Mouse (Mus musculus) telencephalon, adult 2 months (tissue): ENCODE data around the gene Efcab5.
"Not testable (repeated sequence)": the region's sequence is repeated elsewhere in the genome, so short reads cannot be mapped to it uniquely, and the experiment has no call there.

Experiments used
- DNase-seq: peaks from one replicate; pipeline ENCODE4 v3.0.0-alpha.2; 2011; ENCODE audit warnings: low read depth, low spot score

Efcab5 gene

GRCm38 (mm10) chr11:77179771-77180170 lies 9.0 kb downstream of the Efcab5 start:
- DNase-seq: peak; percentile 8

DNA sequence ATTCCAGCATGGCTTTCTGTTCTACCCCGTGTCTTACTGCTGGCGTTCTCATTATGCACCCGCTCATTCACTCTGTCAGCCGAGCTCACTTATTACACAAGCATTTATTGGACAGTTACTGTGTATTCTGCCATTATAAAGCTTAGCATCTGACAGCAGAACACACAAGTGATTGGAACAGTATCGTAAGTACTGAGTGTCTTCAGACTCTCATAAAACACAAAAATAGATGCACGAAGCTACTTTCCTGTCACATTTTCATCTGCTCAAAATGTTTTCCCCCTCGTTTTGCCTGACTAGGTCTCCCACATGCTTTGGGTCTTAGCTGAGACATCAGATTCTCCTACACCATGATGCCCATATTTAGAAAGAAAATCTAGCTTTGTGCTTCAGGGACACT lies 14.2 kb downstream of the Efcab5 start:
- DNase-seq: peak; percentile 58

GRCm38 (mm10) chr11:77173731-77174130 lies 15.0 kb downstream of the Efcab5 start:
- DNase-seq: peak; percentile 76

DNA sequence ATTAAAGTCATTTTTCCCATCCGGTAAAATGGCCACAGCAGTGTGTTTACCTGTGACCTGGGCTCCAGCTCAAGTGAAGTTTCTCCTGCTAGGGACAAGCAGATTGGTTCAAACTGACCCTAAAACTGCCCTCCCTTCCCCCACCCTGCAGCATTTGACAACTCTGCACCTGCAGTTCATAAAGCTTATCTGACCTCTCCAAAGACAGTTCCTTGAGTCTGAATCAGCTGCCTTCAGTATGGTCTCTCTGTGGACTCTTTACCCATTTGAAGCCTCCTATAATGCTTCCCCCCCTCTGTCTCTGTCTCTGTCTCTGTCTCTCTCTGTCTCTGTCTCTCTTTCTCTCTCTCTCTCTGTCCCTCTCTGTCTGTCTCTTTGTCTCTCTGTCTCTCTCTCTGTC lies 28.0 kb downstream of the Efcab5 start:
- no peak for DNase-seq

DNA sequence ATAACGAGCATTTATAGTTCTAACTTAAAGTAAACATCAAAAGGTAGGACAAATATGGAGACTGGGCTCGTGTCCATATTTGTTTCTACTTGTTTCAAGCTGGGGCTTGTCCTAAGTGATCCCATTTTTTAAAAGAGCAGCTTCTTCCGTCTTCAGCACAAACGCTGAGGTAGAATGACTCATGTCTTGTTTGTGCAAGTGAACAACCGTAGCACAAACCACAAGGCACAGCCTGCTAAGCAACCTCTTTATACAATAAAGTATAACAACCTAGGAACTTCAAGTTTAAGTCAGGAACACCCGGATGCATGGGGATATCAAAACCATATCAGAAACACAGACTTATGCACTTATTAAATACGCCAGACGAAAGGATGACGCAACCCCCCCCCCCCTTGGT lies 28.4 kb downstream of the Efcab5 start:
- no peak for DNase-seq

DNA sequence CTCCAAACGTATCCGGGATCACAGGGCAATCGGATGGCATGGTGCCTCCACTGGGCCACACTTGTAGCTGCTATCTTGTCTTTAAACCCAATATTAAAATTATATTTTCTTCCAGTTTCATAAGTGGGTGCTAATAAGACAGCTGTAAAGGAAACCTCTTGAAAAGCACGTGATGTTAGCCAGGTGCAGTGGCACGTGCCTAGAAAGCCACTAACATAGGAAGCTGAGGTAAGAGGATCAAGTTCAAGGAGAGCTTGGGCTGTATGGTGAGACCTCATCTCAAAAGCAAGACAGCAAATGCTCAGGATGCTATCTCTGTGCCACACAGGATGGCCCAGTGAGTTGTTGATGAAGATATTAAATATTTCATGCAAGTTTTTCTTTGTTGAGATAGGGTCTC lies 34.6 kb downstream of the Efcab5 start:
- DNase-seq: no peak

DNA sequence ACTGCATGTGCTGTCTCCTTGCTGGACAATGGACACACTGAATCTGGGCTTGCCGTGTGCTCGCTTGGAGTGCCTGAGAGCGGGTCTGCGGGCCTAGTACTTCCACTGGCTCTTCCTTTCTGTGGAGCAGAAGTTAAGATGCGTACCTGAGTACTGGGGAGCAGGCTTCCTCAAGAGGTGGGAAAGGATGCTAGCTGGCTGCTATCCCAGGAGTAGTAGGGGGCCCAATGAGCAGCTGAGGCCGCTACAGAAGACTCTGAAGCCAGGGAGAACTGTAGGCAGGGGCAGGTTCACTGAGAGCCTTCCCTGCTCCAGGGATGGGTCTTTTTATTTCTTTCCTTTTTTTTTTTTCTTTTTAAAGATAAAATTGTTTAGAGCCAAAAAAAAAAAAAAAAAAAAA lies 38.0 kb downstream of the Efcab5 start:
- no peak for DNase-seq

- DNase-seq: not testable (repeated sequence)
Measured at GRCm38 (mm10) chr11:77149783-77150630, 38.8 kb downstream of the Efcab5 start.

DNA sequence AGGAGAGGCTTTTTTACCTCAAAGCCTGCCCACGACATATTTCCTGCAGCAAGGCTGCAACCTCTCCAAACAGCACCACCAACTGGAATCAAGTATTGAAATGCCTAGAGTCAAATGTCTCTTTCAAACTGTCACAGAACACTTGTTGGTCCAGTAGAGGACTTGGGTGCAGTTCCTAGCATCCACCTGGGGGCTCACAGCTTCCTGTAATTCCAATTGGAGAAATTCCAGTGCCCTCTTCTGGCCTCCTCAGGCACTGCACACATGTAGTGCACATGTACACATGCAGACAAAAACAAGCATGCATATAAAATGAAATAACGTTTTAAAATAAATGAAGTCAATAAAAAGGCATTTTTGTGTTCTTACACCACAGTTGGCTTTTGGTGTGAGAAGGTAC lies 40.0 kb downstream of the Efcab5 start:
- DNase-seq: no peak

- no peak for DNase-seq
Measured at GRCm38 (mm10) chr11:77147753-77148152, 41.0 kb downstream of the Efcab5 start.

DNA sequence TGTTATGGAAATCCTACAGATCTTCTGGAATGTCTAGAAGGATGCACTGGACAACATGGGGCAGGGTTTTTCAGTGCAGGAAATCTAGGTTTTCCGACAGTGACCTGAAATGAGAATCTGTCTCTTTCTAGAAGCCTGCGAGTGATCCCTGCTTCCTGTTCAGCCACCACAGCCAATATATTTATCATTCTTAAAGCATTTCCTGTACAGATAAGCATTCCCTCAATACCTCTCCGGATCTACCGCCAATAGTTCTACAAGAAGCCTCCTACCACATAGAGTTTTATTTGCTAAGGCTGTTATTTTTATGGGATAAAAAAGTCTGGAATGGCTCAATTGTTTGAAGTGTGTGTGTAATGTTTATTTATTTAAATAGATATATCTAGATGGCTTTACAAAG lies 43.3 kb downstream of the Efcab5 start:
- DNase-seq: no peak

GRCm38 (mm10) chr11:77141938-77142337 lies 46.8 kb downstream of the Efcab5 start:
- no peak for DNase-seq

- no peak for DNase-seq
Measured at GRCm38 (mm10) chr11:77139976-77140375, 48.8 kb downstream of the Efcab5 start.

- DNase-seq: no peak
Measured at GRCm38 (mm10) chr11:77133450-77133849, 55.3 kb downstream of the Efcab5 start.

DNA sequence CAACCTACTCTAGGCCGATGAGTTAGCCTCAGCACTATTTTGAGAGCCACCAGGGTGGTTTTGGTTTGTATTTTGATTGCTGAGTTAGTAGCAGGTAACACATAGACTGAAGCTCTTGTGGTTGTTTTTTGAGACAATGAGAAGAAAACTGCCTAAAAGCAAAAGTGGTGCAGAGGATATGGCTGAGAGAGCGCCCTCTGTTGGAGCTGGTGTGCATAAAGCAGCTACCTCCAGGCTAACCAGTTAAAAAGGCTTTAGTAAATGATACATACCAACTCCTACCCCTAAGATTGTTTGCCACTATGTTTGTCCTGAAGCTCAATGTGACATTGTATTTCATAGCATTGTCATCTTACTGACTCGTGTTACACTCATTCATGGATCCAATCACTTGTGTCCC lies 56.2 kb downstream of the Efcab5 start:
- no peak for DNase-seq

- no peak for DNase-seq
Measured at GRCm38 (mm10) chr11:77128562-77128961, 60.2 kb downstream of the Efcab5 start.

DNA sequence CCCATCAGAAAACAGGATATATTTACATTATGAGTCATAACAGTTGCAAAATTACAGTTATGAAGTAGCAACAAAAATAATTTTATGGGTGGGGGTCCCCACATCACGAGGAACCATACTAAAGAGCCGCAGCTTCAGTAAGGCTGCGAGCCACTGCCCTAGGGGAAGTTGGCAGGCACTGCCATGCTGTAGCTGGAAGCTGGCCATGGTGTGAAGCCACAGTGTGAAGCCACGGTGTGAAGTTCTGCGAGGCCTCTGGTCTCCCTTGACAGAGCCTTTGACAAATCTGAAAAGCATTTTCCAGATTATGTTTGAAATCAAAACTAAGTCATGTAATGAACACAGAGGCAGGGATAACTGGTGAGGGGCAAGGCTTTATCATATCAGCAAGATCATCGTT lies 77.6 kb downstream of the Efcab5 start:
- DNase-seq: no peak

- no peak for DNase-seq
Measured at GRCm38 (mm10) chr11:77108442-77108841, 80.3 kb downstream of the Efcab5 start.

DNA sequence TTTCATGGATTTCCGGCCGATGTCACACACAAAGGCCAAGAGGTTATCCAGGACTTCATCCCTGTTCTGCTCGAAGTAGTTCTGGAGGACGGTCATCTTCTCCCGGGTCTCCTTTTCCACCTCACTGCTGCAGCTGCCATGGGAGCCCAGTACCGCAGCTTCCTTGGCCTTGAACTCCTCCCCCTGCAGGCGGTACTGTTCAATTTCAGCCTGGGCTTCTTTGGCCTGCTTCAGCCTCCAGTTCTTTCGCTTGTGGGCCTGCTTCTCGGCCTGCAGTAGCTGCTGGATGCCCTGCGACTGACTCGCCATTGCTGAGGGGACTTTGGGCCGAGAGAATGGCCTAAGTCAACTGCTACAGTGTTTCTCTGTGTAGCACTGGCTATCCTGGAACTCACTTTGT lies 80.9 kb downstream of the Efcab5 start:
- not testable (repeated sequence) for DNase-seq

GRCm38 (mm10) chr11:77106961-77107360 lies 81.8 kb downstream of the Efcab5 start:
- DNase-seq: no peak

DNA sequence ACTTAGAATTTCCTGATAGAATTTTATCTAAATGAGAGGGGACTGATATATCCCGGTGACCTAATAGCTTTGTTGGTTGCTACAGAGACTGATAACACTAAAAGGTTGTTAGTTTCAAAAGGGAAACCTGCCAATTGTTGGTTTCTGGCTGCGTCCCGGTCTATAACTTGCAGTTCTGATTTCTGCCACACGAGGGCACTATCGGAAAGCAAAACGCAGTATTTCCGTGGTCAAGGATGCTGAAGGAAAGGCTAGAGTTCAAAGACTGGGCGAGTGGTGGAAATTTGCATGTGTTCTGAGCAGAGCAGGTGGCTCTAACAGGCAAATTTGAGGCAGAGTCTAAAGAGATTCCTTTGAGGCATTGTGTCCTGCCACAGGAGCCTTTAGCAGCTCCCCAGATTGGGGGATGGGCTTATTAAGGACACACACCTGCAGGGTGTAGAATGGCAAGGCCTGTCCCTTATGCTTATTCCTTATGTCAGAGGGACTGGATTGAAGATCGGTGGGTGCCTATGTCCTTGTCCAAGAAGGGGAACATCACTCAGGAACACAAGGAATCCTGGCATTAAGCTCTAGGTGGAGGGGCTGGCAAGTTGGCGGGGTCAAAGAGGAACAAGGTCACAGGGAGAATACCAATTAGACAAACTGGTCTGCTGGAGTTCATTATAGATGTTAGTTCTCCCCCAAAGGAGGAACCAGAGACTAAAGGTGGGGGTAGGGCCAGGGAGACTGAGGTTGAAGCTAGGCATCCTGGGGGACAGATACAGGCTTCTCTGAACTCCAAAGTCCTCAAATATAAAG lies 88.4 kb downstream of the Efcab5 start:
- peak; percentile 5 for DNase-seq

GRCm38 (mm10) chr11:77098332-77098972 lies 90.3 kb downstream of the Efcab5 start:
- no peak for DNase-seq
